Mouse (Mus musculus) lung, adult 2 months (tissue): ENCODE data around the gene Fahd2a.

Experiments used
- CTCF ChIP-seq: fragments of 200-500 bp; IDR thresholded peaks from 2 replicates; pipeline ENCODE4 v1.5.1; 2011; ENCODE audit warnings: mild to moderate bottlenecking, low read length, control low read depth; ENCODE audit not compliant: insufficient read depth
- POLR2A ChIP-seq: fragments of 200-500 bp; IDR thresholded peaks from 2 replicates; pipeline ENCODE4 v1.6.1; 2011; ENCODE audit warnings: low read depth, mild to moderate bottlenecking, control low read depth, low read length, borderline replicate concordance; ENCODE audit errors: extremely low read depth

DNA sequence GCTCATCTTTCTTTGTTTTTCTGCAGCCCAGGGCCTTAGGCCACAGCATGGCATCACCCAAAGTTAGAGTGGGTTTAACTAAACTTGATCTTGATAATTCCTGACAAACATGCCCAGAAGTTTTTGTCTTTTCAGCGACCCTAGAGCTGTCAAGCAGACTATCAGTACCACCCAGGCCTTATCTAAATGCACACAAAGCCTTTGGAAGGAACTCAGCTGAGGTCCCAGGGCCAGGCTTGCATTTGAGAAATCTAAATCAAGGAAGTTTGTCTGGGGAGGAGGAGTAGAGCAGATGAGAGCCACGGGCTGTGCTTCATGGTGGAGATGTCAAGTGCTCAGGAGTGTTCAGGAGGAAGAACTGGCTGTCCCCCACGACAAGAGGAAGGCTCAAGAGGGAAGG lies 2.5 kb upstream of the Fahd2a start:
- TF ChIP-seq CTCF (no peak), POLR2A (no peak)
